Mouse (Mus musculus) myocyte (in vitro differentiated cells): ENCODE measurements at regions not wholly inside any gene's neighbourhood (a gene's known extent, or its start where the extent isn't known, plus 50 kb on each side); places are given as distances from the start of the nearest gene placed in this dataset.

ENCODE experiments used
- CEBPB ChIP-seq: IDR thresholded peaks from 2 replicates; pipeline ENCODE4 v1.6.1; 2011; ENCODE audit warnings: mild to moderate bottlenecking, moderate library complexity; ENCODE audit not compliant: poor library complexity, insufficient read depth, severe bottlenecking
- E2F4 ChIP-seq: IDR thresholded peaks from one replicate; pipeline ENCODE4 v1.6.1; 2011; ENCODE audit warnings: mild to moderate bottlenecking, control low read depth, moderate library complexity; ENCODE audit not compliant: insufficient read depth
- MAX ChIP-seq: IDR thresholded peaks from one replicate; pipeline ENCODE4 v1.6.1; 2011; ENCODE audit warnings: low read depth, mild to moderate bottlenecking, control low read depth
- MYOD1 ChIP-seq, 3 experiments: IDR thresholded peaks; one replicate each; pipeline ENCODE4 v1.6.1; 2011; ENCODE audit warnings: control low read depth in 2 of 3, low read depth in 2 of 3, mild to moderate bottlenecking in 2 of 3, moderate library complexity in 1 of 3; ENCODE audit not compliant: insufficient read length in 2 of 3, control insufficient read depth in 1 of 3
- POLR2A ChIP-seq: IDR thresholded peaks from one replicate; pipeline ENCODE4 v1.6.1; 2011; ENCODE audit warnings: low read depth, mild to moderate bottlenecking, control low read depth, moderate library complexity; ENCODE audit not compliant: insufficient read length
- POLR2AphosphoS2 ChIP-seq: IDR thresholded peaks from one replicate; pipeline ENCODE4 v1.6.1; 2011; ENCODE audit warnings: low read depth, control low read depth; ENCODE audit not compliant: insufficient read length
- REST ChIP-seq: IDR thresholded peaks from one replicate; pipeline ENCODE4 v1.6.1; 2011; ENCODE audit warnings: mild to moderate bottlenecking, control low read depth, moderate library complexity; ENCODE audit not compliant: insufficient read depth, insufficient read length
- SRF ChIP-seq: IDR thresholded peaks from one replicate; pipeline ENCODE4 v1.6.1; 2011; ENCODE audit warnings: low read depth; ENCODE audit not compliant: control insufficient read depth, insufficient read length
- TCF12 ChIP-seq: IDR thresholded peaks from one replicate; pipeline ENCODE4 v1.6.1; 2011; ENCODE audit warnings: mild to moderate bottlenecking, control low read depth; ENCODE audit not compliant: poor library complexity, insufficient read depth, severe bottlenecking
- TCF3 ChIP-seq: IDR thresholded peaks from one replicate; pipeline ENCODE4 v1.6.1; 2011; ENCODE audit warnings: low read depth, control low read depth; ENCODE audit not compliant: insufficient read length
- USF1 ChIP-seq: IDR thresholded peaks from one replicate; pipeline ENCODE4 v1.6.1; 2011; ENCODE audit warnings: low read depth, mild to moderate bottlenecking, control low read depth, moderate library complexity

DNA sequence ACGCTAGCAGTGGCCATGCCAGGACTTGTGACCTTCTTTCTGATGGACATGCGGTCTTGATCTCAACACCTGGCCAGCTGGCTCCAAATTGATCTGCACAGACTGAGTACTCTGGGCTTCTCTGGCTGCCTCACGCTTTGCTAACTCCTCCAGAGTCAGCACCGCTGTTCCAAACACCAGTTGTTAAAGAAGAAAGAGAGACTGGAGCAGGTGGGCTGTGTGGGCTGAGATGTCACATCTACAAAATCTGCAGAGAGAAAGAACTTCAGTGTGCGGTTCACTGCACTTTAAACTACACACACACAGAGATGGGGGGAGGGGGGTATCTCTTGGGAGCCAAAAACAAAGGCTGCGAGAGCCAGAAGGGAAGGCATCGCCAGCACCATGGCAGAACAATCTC is 234.2 kb downstream of the Rnf144a start:
- no peak for TF ChIP-seq POLR2A
- no peak for TF ChIP-seq SRF
- no peak for TF ChIP-seq MAX
- no peak for TF ChIP-seq E2F4
- no peak for TF ChIP-seq USF1
- no peak for TF ChIP-seq TCF12
- TF ChIP-seq REST = no peak
- no peak for TF ChIP-seq CEBPB
- TF ChIP-seq TCF3 = no peak
- no peak for TF ChIP-seq POLR2AphosphoS2
- TF ChIP-seq MYOD1 (IDR thresholded peaks at IDR 0.05; ENCODE audit: control insufficient read depth in 1 of 3, insufficient read length in 2 of 3, low read depth in 2 of 3) = no peak
